In genomic region chr11:97805662-97806612, GRCm38 (mm10) we compare ENCODE assay signal across 9 mouse cellular contexts. TPM values are rescaled to one million over a fixed set of nuclear protein-coding genes. Genes with fewer than 3 reads are reported as not detected.
DNase-seq lines count a peak whose midpoint lies in the region; ATAC-seq lines count a peak whose summit lies in the region.
"Had no signal": no experiment of that assay in that cellular context is flagged by ENCODE, and none has a peak within 500 bp of the region (broad histone marks: within the 10 kb centered on the region; RNA-seq: fewer than 3 reads in every experiment).

No protein-coding gene starts in this region.

- H3K9me3 ChIP-seq in hindbrain, embryonic 10.5 days, result no peaks in the 10 kb centered on the region
- H3K9me3 ChIP-seq in liver, embryonic 12.5 days (replicated peaks), result no peaks in the 10 kb centered on the region

- DNase-seq in cerebellum, adult 9-11 months, result peak; percentile 62
- no peak for DNase-seq in cerebellum, postnatal 36 days
- no peak for DNase-seq in hindbrain, embryonic 10.5 days (ENCODE audit: low spot score)
- peak; percentile 45 for DNase-seq in yolk sac, embryonic 10.5 days (ENCODE audit: low spot score)
- no peak for DNase-seq in thymus, postnatal 14 days
- DNase-seq in spleen, adult 12 weeks (ENCODE audit: low spot score), result no peak

- H3K27me3 ChIP-seq in hindbrain, embryonic 10.5 days (ENCODE audit: insufficient read depth, poor library complexity, severe bottlenecking), result no peaks in the 10 kb centered on the region
- H3K27me3 ChIP-seq in liver, embryonic 12.5 days (replicated peaks), result no peaks in the 10 kb centered on the region

- 53% methylated on average over 15 of the region's 15 CpGs for WGBS in hindbrain, embryonic 10.5 days
- WGBS in liver, embryonic 12.5 days (ENCODE audit: insufficient replicate concordance), result 55% methylated on average over 15 of the region's 15 CpGs

- H3K4me2 ChIP-seq in liver, embryonic 12.5 days, result 0 out of 2 replicates have a peak overlapping the region, but pooled peaks have one; percentile 21

- peaks cover 71% of the 10 kb centered on the region for H3K4me1 ChIP-seq in brown adipose tissue, adult 24 weeks (ENCODE audit: control insufficient read depth, insufficient read depth, insufficient read length, low read length)
- peaks cover 88% of the 10 kb centered on the region for H3K4me1 ChIP-seq in hindbrain, embryonic 10.5 days (replicated peaks)
- H3K4me1 ChIP-seq in liver, embryonic 12.5 days, result peaks cover 92% of the 10 kb centered on the region

- peak overlapping the region; percentile 21 for H3K4me3 ChIP-seq in brown adipose tissue, adult 24 weeks (ENCODE audit: insufficient read depth, low read depth, low read length)
- peak overlapping the region; percentile 26; the same call in 1 of the 2 replicates for H3K4me3 ChIP-seq in hindbrain, embryonic 10.5 days
- H3K4me3 ChIP-seq in liver, embryonic 12.5 days, result no peak overlapping the region

- H3K9ac ChIP-seq in liver, embryonic 12.5 days, result no peak overlapping the region

- H3K36me3 ChIP-seq in hindbrain, embryonic 10.5 days, result peaks cover 33% of the 10 kb centered on the region
- H3K36me3 ChIP-seq in liver, embryonic 12.5 days, result peaks cover 24% of the 10 kb centered on the region

- ATAC-seq in liver, embryonic 12.5 days, result no peak

- peak overlapping the region; percentile 91 for H3K27ac ChIP-seq in brown adipose tissue, adult 24 weeks (replicated peaks; ENCODE audit: low read depth, low read length)
- H3K27ac ChIP-seq in hindbrain, embryonic 10.5 days, result peak overlapping the region; percentile 68
- H3K27ac ChIP-seq in liver, embryonic 12.5 days, result peak overlapping the region; percentile 55

RNA-seq across cellular contexts. Expression of gene Lasp1, which starts 7.1 kb away (rescaled TPM):
- polyA plus RNA-seq in brown adipose tissue, adult 24 weeks (2012; ENCODE audit: insufficient read depth, insufficient read length, missing spikeins), result 56.3 and 58.1 TPM in 2 replicates
- polyA plus RNA-seq in hindbrain, embryonic 10.5 days (2016; fragmentation: Nextera tagmentation; extraction: Ambion mirVana), result 77.7 and 90.1 TPM in 2 replicates
- 36.9 and 37.6 TPM in 2 replicates for polyA plus RNA-seq in liver, embryonic 12.5 days (2016; fragmentation: Nextera tagmentation; extraction: Ambion mirVana)

RNA-seq across cellular contexts. Expression of gene Rpl23, which starts 23.7 kb away (rescaled TPM):
- 268 and 348 TPM in 2 replicates for polyA plus RNA-seq in brown adipose tissue, adult 24 weeks (2012; ENCODE audit: insufficient read depth, insufficient read length, missing spikeins)
- 381 and 439 TPM in 2 replicates for polyA plus RNA-seq in hindbrain, embryonic 10.5 days (2016; fragmentation: Nextera tagmentation; extraction: Ambion mirVana)
- 462 and 473 TPM in 2 replicates for polyA plus RNA-seq in liver, embryonic 12.5 days (2016; fragmentation: Nextera tagmentation; extraction: Ambion mirVana)

RNA-seq across cellular contexts. Expression of gene 1700001P01Rik, which starts 30.2 kb away (rescaled TPM):
- not detected in 2 replicates for polyA plus RNA-seq in brown adipose tissue, adult 24 weeks (2012; ENCODE audit: insufficient read depth, insufficient read length, missing spikeins)
- polyA plus RNA-seq in hindbrain, embryonic 10.5 days (2016; fragmentation: Nextera tagmentation; extraction: Ambion mirVana), result 0.37 and 0.80 TPM in 2 replicates
- not detected in 2 replicates for polyA plus RNA-seq in liver, embryonic 12.5 days (2016; fragmentation: Nextera tagmentation; extraction: Ambion mirVana)
- polyA plus RNA-seq: spleen, adult 2 months had no signal

RNA-seq across cellular contexts. Expression of gene B230217C12Rik, which starts 34.6 kb away (rescaled TPM):
- polyA plus RNA-seq in brown adipose tissue, adult 24 weeks (2012; ENCODE audit: insufficient read depth, insufficient read length, missing spikeins), result 0.59 and 2.0 TPM in 2 replicates
- polyA plus RNA-seq in hindbrain, embryonic 10.5 days (2016; fragmentation: Nextera tagmentation; extraction: Ambion mirVana), result 10.0 and 12.3 TPM in 2 replicates
- polyA plus RNA-seq in liver, embryonic 12.5 days (2016; fragmentation: Nextera tagmentation; extraction: Ambion mirVana), result 1.1 and 1.3 TPM in 2 replicates

RNA-seq across cellular contexts. Expression of gene Cwc25, which starts 39.6 kb away (rescaled TPM):
- polyA plus RNA-seq in brown adipose tissue, adult 24 weeks (2012; ENCODE audit: insufficient read depth, insufficient read length, missing spikeins), result 5.8 and 7.1 TPM in 2 replicates
- polyA plus RNA-seq in hindbrain, embryonic 10.5 days (2016; fragmentation: Nextera tagmentation; extraction: Ambion mirVana), result 19.4 and 20.6 TPM in 2 replicates
- polyA plus RNA-seq in liver, embryonic 12.5 days (2016; fragmentation: Nextera tagmentation; extraction: Ambion mirVana), result 10.7 and 10.9 TPM in 2 replicates

Comparison
In these comparisons a context has a peak if more than half of its experiments do, and no peak if none do; other contexts are left out.
1. DNase-seq: peak in cerebellum, adult 9-11 months (single experiment) and yolk sac, embryonic 10.5 days (single experiment); none in cerebellum, postnatal 36 days (0 of 2), hindbrain, embryonic 10.5 days (single experiment), thymus, postnatal 14 days (single experiment) and spleen, adult 12 weeks (single experiment).
2. Peak in every context shown above with its lines, with median percentiles within 50 percentile points of each other: H3K27ac ChIP-seq.